Mouse (Mus musculus) large intestine, adult 2 months (tissue): ENCODE results near the gene Fbxo34. TPM values are rescaled to one million over a fixed set of nuclear protein-coding genes. Genes with fewer than 3 reads are reported as not detected.
"Not testable (repeated sequence)": the region's sequence is repeated elsewhere in the genome, so short reads cannot be mapped to it uniquely, and the experiment has no call there.

Source experiments
- DNase-seq: peaks from one replicate; pipeline ENCODE4 v3.0.0-alpha.2; 2012; ENCODE audit warnings: low read depth, low spot score
- WGBS: fragments of 180-500 bp; shearing (Covaris S2); methylation state at CpG from one replicate; pipeline ENCODE4 v1.1.7; 2018; 5-methylcytosine and 5-hydroxymethylcytosine counted together
- polyA plus RNA-seq: library from polyadenylated mRNA; depleted of rRNA; stranded (reverse); fragments of >200 nt; gene quantifications from 2 replicates; pipeline ENCODE4 v1.2.3, GENCODE M21; 2012; rRNA removed

Gene Fbxo34
- 16.6 and 29.5 TPM in 2 replicates for polyA plus RNA-seq

- whole genome bisulfite sequencing = 85% methylated on average over 3 of the region's 5 CpGs
- DNase-seq = not testable (repeated sequence)
These were observed at the start of gene Fbxo34 for GRCm38 (mm10) chr14:47450121-47450520. Gene Fbxo34 (plus strand): TSS chr14:47450421.

GRCm38 (mm10) chr14:47402735-47403134, 47.5 kb upstream of the Fbxo34 start:
- DNase-seq = no peak
- WGBS = 69% methylated on average over 8 of the region's 8 CpGs

- DNase-seq = no peak
- WGBS = 77% methylated on average over 9 of the region's 9 CpGs
These were observed 44.2 kb upstream of the Fbxo34 start for GRCm38 (mm10) chr14:47406000-47406399.

GRCm38 (mm10) chr14:47417346-47417745, 32.9 kb upstream of the Fbxo34 start:
- no peak for DNase-seq
- WGBS = 16% methylated on average over 3 of the region's 3 CpGs

- peak; percentile 89 for DNase-seq
- WGBS = 1% methylated on average over 36 of the region's 36 CpGs
These were observed 32.2 kb upstream of the Fbxo34 start, which contains the start of gene Dlgap5 for GRCm38 (mm10) chr14:47417775-47418665. Gene Dlgap5 (minus strand): TSS chr14:47418407.

- 26% methylated on average over 5 of the region's 5 CpGs for WGBS
- no peak for DNase-seq
These were observed 31.6 kb upstream of the Fbxo34 start for GRCm38 (mm10) chr14:47418666-47418991.

- 86% methylated on average over 9 of the region's 9 CpGs for WGBS
These were observed 31.1 kb upstream of the Fbxo34 start for GRCm38 (mm10) chr14:47419034-47419625.

GRCm38 (mm10) chr14:47419723-47420276, 30.4 kb upstream of the Fbxo34 start:
- 94% methylated on average over 24 of the region's 24 CpGs for WGBS
- no peak for DNase-seq

More at GRCm38 (mm10) chr14:47419034-47419625, 31.1 kb upstream of the Fbxo34 start:
- no peak for DNase-seq

- WGBS = 37% methylated on average over 2 of the region's 2 CpGs
- no peak for DNase-seq
These were observed 28.6 kb upstream of the Fbxo34 start for GRCm38 (mm10) chr14:47421606-47422005.

- 62% methylated on average over 4 of the region's 4 CpGs for WGBS
These were observed 27.8 kb upstream of the Fbxo34 start for GRCm38 (mm10) chr14:47422466-47422865.

GRCm38 (mm10) chr14:47432987-47433386, 17.2 kb upstream of the Fbxo34 start:
- no peak for DNase-seq

More at GRCm38 (mm10) chr14:47422466-47422865, 27.8 kb upstream of the Fbxo34 start:
- DNase-seq = no peak

GRCm38 (mm10) chr14:47438947-47439346, 11.3 kb upstream of the Fbxo34 start:
- 67% methylated on average over 3 of the region's 3 CpGs for WGBS
- DNase-seq = no peak

GRCm38 (mm10) chr14:47444907-47445306, 5.3 kb upstream of the Fbxo34 start:
- no peak for DNase-seq
- WGBS = 60% methylated on average over 2 of the region's 2 CpGs

- no peak for DNase-seq
- WGBS = 57% methylated on average over 9 of the region's 9 CpGs
These were observed 4.7 kb upstream of the Fbxo34 start for GRCm38 (mm10) chr14:47445331-47446095.

- no peak for DNase-seq
- WGBS = 82% methylated on average over 4 of the region's 4 CpGs
These were observed 9.3 kb downstream of the Fbxo34 start for GRCm38 (mm10) chr14:47459556-47459955.

- DNase-seq = no peak
- WGBS = 85% methylated on average over 8 of the region's 8 CpGs
These were observed 11.8 kb downstream of the Fbxo34 start for GRCm38 (mm10) chr14:47461997-47462396.

GRCm38 (mm10) chr14:47462453-47462852, 12.2 kb downstream of the Fbxo34 start:
- WGBS = 31% methylated on average over 4 of the region's 4 CpGs
- no peak for DNase-seq

- DNase-seq = no peak
- WGBS = 76% methylated on average over 9 of the region's 9 CpGs
These were observed 12.7 kb downstream of the Fbxo34 start for GRCm38 (mm10) chr14:47462877-47463460.

GRCm38 (mm10) chr14:47464426-47464825, 14.2 kb downstream of the Fbxo34 start:
- DNase-seq = no peak
- 84% methylated on average over 10 of the region's 10 CpGs for WGBS
